Mouse (Mus musculus): ENCODE results near the gene Ctdnep1. TPM values are rescaled to one million over a fixed set of nuclear protein-coding genes. Genes with fewer than 3 reads are reported as not detected.
A peak's percentile ranks its signal among the peaks of the same experiment; 100 is the strongest.

Ctdnep1 gene
- polyA plus RNA-seq, 1 experiment from 2014 or later = 15.2 TPM

DNA sequence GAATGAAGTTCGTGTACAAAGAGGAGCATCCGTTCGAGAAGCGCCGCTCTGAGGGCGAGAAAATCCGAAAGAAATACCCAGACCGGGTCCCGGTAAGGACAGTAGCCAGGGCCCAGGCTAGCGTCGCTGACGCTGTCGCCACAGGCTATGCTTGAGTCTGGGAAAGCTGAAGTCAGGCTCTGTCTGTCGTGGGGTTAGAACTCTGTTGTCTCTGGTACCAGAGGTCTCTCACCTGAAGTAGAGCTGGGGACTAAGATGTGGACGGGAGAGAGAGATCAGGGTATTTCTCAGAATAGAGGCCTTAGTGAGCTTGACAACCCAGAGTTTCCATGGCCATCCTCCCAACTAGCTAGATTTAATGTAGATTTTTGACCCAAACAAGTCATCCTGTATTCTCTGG lies 10.8 kb downstream of the Ctdnep1 start:
- H3K9me3 ChIP-seq (replicated peaks) = no peaks in the 10 kb centered on the region
- peak; percentile 31 for ATAC-seq
- peak overlapping the region; percentile 86 for H3K4me3 ChIP-seq
- peak overlapping the region; percentile 82 for H3K4me2 ChIP-seq
- H3K4me1 ChIP-seq = peaks cover 31% of the 10 kb centered on the region
- peak overlapping the region; percentile 97 for H3K27ac ChIP-seq
- no peaks in the 10 kb centered on the region for H3K27me3 ChIP-seq (replicated peaks)
- peaks cover 64% of the 10 kb centered on the region for H3K36me3 ChIP-seq
- 0% methylated on average over 15 of the region's 15 CpGs for WGBS (ENCODE audit: insufficient replicate concordance)
- H3K9ac ChIP-seq = peak overlapping the region; percentile 87

DNA sequence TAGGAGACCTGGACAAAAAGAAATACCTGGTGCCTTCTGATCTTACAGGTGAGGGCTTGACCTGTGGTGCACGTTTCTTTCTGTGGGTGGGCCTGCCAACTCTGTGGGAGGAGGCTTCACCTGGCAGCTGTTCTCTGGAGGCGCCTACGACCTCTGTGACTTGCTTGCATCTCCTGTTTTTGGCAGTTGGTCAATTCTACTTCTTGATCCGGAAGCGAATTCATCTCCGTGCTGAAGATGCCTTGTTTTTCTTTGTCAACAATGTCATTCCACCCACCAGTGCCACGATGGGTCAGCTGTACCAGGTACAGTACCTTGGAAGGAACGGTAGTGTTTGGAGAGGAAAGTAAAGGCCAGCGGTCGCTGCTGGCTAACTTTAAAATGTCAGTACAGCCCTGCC lies 11.4 kb downstream of the Ctdnep1 start:
- peaks cover 57% of the 10 kb centered on the region for H3K36me3 ChIP-seq
- peak overlapping the region; percentile 61 for H3K27ac ChIP-seq
- peak overlapping the region; percentile 87 for H3K9ac ChIP-seq
- H3K4me2 ChIP-seq = peak overlapping the region; percentile 82
- no peaks in the 10 kb centered on the region for H3K9me3 ChIP-seq (replicated peaks)
- peaks cover 37% of the 10 kb centered on the region for H3K4me1 ChIP-seq
- WGBS (ENCODE audit: insufficient replicate concordance) = 86% methylated on average over 10 of the region's 10 CpGs
- ATAC-seq = no peak
- H3K27me3 ChIP-seq (replicated peaks) = no peaks in the 10 kb centered on the region
- peak overlapping the region; percentile 86 for H3K4me3 ChIP-seq

DNA sequence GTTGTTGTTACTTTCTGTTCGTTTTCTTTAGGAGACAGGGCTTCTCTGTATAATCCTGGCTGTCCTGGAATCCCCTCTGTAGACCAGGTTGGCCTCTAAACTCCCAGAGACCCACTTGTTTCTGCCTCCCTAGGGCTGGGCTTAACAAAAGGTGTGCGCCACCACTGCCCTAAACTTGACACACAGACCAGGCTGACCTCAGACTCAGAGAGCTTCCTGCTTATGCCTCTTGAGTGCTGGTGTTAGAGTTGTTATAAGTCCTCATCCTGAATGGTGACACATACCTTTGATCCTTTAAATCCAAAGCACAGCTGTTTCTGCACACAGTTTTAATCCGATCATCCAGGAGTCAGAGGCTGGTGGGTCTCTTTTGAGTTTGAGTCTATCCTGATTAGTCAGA lies 12.0 kb downstream of the Ctdnep1 start:
- Histone ChIP-seq H3K36me3 (peaks cover 57% of the 10 kb centered on the region), H3K9me3 (replicated peaks) (no peaks in the 10 kb centered on the region), H3K27me3 (replicated peaks) (no peaks in the 10 kb centered on the region), H3K4me2 (peak overlapping the region; percentile 82), H3K9ac (peak overlapping the region; percentile 87; the same call in 1 of the 2 replicates), H3K4me1 (peaks cover 42% of the 10 kb centered on the region), H3K4me3 (peak overlapping the region; percentile 86), H3K27ac (peak overlapping the region; percentile 18; the same call in 1 of the 2 replicates)
- WGBS (ENCODE audit: insufficient replicate concordance) = 86% methylated on average over 3 of the region's 3 CpGs
- no peak for ATAC-seq

DNA sequence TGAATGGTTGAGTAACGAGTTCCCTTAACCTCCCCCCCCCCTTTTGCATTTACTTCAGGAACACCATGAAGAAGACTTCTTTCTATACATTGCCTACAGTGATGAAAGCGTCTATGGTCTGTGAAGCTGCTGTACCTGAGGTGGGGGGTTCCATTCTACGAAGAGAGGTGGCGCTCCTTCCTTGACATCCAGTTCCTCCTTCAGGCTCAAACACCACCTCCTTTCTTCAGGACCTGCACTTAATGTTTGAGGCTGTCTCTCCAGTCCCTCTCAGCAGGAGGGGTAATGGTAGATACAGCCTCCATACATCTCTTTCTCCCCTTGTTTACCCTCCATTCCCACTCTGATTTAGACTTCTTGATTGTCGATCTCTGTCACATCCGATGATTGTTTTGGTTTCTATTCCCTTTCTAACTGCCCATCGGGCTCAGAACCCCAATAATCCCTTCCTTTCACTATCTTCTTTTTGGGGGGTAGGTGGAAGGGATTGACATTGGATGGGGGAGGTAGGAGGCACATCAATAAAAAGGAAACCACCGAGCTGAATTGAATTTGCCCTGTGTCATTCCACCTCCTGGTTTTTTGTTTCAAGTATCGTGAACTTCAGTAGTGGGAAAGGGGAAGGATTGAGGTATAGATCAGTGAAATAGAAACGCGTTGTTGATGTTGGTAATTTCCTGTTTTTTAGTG lies 13.6 kb downstream of the Ctdnep1 start:
- peak overlapping the region; percentile 97 for H3K27ac ChIP-seq
- H3K36me3 ChIP-seq = peaks cover 57% of the 10 kb centered on the region
- peak overlapping the region; percentile 88 for H3K4me2 ChIP-seq
- ATAC-seq = no peak
- peak overlapping the region; percentile 97 for H3K4me3 ChIP-seq
- H3K9ac ChIP-seq = peak overlapping the region; percentile 99
- 74% methylated on average over 11 of the region's 11 CpGs for WGBS (ENCODE audit: insufficient replicate concordance)
- no peaks in the 10 kb centered on the region for H3K9me3 ChIP-seq (replicated peaks)
- H3K4me1 ChIP-seq = peaks cover 58% of the 10 kb centered on the region
- H3K27me3 ChIP-seq (replicated peaks) = no peaks in the 10 kb centered on the region

DNA sequence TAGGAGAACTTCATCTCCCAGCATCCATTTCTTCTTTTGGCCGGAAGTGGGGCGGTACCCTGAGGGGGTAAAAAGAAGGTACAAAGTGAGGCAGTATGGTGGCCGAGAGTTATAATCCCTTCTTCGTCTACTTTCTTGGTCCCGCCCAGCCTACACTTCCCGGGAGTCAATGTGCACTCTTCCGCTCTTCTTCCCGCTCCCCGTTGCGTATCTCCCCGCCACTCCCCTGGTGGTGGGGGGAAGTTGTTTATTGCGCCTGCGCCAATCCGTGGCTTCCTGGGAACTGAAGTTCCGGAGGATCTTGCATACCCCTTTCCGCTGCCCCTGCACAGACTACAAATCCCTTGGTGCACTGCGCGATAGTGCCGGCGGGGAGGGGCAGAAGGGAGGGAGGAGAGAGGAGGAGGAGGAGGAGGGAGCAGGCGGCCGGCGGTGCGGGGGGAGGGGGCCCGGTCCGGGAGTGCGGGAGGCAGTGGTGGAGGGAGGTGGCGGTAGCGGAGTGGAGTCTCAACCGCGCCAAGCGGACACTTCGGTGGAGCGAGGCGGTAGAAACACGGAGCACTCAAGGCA lies 14.5 kb downstream of the Ctdnep1 start, which contains the start of gene Phf23:
Phf23 (plus strand) TSS at position 387 of the 570 bp plus-strand sequence.
- Histone ChIP-seq H3K9ac (peak within 1 kb of the TSS; percentile 99), H3K4me2 (peak within 1 kb of the TSS; percentile 88), H3K36me3 (peaks cover 54% of the 10 kb centered on the region), H3K27ac (peak within 1 kb of the TSS; percentile 97), H3K4me1 (peaks cover 58% of the 10 kb centered on the region), H3K9me3 (replicated peaks) (no peaks in the 10 kb centered on the region), H3K27me3 (replicated peaks) (no peaks in the 10 kb centered on the region), H3K4me3 (peak within 1 kb of the TSS; percentile 97)
- 1% methylated on average over 36 of the region's 36 CpGs for WGBS (ENCODE audit: insufficient replicate concordance)
- ATAC-seq = peak; percentile 82

DNA sequence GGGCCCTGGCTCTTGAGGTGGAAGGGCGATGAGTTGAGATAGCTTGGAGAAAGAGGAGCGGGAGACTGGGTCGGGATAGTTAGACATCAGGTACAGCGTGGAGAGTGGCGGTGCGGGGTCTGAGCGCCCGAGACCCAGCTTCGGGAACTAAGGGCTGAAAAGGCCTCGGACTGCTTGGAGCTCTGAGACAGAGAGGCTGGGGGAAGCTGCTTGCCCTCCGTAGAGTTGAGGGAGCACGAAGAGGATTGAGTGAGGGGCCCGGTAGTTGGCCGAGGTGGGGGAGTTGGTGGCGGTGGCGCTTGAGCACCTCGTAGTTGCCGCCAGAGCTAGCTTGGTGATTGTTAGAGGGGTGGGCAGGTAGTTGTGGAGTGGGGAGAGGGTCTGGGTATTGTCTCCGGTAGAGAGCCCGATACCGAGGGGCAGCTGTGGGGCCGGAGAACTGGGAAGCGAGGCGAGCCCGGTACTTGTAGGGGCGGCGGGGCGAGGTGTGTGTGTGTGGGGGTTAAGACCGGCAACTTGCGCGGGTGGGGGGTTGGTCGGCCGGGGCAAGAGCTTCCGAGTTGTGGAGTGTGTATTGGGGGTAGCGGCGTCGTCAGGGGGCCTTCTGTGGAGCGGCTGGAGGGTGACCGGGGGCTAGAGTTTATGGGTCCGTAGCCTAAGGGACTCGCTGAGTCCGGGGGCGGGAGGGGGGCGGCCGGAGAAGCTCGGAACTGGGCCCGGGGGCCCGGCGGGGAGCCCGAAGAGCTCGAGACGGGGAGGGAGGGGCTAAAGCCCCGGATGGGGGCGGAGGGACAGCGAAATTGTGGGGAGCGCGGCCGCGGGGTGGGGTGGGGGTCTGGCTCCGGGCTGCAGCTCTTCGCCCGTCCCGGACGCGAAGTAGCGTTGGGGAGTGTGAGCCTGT lies 15.5 kb downstream of the Ctdnep1 start:
- peaks cover 53% of the 10 kb centered on the region for H3K36me3 ChIP-seq
- H3K4me1 ChIP-seq = peaks cover 64% of the 10 kb centered on the region
- WGBS (ENCODE audit: insufficient replicate concordance) = under 1% methylated on average over 65 of the region's 66 CpGs
- H3K4me2 ChIP-seq = peak overlapping the region; percentile 88
- H3K27ac ChIP-seq = peak overlapping the region; percentile 97
- no peaks in the 10 kb centered on the region for H3K9me3 ChIP-seq (replicated peaks)
- H3K9ac ChIP-seq = peak overlapping the region; percentile 99
- H3K27me3 ChIP-seq (replicated peaks) = no peaks in the 10 kb centered on the region
- ATAC-seq = peak; percentile 17
- H3K4me3 ChIP-seq = peak overlapping the region; percentile 97

DNA sequence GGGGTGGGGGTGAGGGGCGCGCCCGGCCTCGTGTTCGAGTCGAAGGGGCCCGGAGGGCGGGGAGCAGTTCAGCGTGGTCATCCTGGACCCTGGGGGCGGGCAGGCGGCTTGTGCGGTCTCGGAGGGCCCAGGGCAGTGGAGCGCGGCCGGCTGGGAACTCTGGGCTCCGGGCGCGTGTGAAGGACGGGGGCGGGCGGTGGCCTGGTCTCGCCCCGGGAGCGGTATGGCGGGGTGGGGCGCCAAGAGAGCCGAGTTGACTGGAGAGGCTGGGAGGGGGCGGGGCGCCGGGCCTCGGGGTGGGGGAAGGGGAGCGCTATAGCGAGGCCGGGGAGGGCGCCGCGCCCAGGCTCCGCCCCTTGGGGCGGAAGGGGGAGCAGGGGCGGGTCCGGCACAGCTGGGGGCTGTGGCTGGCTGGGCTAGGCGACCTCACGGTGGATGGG lies 16.1 kb downstream of the Ctdnep1 start:
- Histone ChIP-seq H3K36me3 (peaks cover 53% of the 10 kb centered on the region), H3K4me1 (peaks cover 69% of the 10 kb centered on the region), H3K27me3 (replicated peaks) (no peaks in the 10 kb centered on the region), H3K9me3 (replicated peaks) (no peaks in the 10 kb centered on the region), H3K4me2 (peak overlapping the region; percentile 88), H3K9ac (peak overlapping the region; percentile 99), H3K27ac (peak overlapping the region; percentile 97), H3K4me3 (peak overlapping the region; percentile 97)
- 0% methylated on average over 31 of the region's 44 CpGs for WGBS (ENCODE audit: insufficient replicate concordance)
- peak; percentile 75 for ATAC-seq

DNA sequence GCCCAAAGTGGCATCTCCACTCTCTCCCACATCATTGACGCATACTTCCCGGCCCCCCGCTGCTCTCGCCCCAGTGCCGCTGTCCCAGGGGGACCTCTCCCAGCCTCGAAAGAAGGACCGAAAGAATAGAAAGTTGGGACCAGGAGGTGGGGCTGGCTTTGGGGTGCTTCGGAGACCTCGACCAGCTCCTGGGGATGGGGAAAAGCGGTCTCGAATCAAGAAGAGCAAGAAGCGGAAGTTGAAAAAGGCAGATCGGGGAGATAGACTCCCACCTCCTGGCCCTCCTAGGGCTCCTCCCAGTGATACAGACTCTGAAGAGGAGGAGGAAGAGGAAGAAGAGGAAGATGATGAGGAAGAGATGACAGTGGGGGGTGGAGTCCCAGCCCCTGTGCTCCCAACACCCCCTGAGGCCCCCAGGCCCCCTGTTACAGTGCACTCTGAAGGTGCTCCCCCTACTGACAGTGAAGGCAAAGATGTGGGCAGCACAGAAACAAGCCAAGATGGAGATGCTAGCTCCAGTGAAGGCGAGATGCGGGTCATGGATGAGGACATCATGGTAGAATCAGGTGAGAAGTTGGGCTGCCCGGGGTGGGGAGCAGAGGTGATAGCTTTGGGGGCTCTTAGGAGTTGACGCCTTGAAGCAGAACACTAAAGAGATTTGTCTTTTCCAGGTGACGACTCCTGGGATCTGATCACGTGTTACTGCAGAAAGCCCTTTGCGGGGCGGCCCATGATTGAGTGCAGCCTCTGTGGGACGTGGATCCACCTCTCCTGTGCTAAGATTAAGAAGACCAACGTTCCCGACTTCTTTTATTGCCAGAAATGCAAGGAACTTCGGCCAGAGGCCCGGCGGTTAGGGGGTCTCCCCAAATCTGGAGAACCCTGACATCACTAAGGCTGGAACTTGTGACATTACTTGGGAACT lies 17.9 kb downstream of the Ctdnep1 start:
- peaks cover 39% of the 10 kb centered on the region for H3K36me3 ChIP-seq
- ATAC-seq = no peak
- no peak overlapping the region for H3K4me3 ChIP-seq
- peak overlapping the region; percentile 97 for H3K27ac ChIP-seq
- no peaks in the 10 kb centered on the region for H3K27me3 ChIP-seq (replicated peaks)
- H3K4me1 ChIP-seq = peaks cover 71% of the 10 kb centered on the region
- peak overlapping the region; percentile 88; the same call in 1 of the 2 replicates for H3K4me2 ChIP-seq
- 86% methylated on average over 27 of the region's 27 CpGs for WGBS (ENCODE audit: insufficient replicate concordance)
- no peaks in the 10 kb centered on the region for H3K9me3 ChIP-seq (replicated peaks)
- no peak overlapping the region for H3K9ac ChIP-seq

DNA sequence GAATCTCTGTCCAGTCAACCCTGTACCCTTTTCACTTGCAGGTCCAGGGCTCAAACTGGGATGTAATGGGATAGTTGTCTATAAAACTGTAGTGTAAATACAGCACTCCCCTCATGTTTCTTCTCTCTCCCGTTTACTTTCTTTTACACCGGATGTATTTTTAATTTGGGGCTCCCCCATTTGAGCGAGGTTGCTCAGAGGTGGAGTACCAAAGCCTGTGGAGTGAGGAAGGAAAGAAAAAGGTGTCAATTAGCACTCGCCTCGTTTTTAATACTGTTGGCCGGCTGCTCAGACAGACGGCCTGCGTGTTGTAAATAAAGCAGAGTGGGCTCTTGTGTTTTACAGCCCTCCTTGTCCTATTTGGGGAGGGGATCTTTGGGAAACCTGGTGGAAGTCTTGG lies 18.7 kb downstream of the Ctdnep1 start:
- Histone ChIP-seq H3K4me3 (peak overlapping the region; percentile 73; the same call in 1 of the 2 replicates), H3K27ac (peak overlapping the region; percentile 87), H3K4me2 (peak overlapping the region; percentile 97), H3K27me3 (replicated peaks) (no peaks in the 10 kb centered on the region), H3K4me1 (peaks cover 67% of the 10 kb centered on the region), H3K9ac (no peak overlapping the region), H3K36me3 (peaks cover 33% of the 10 kb centered on the region), H3K9me3 (replicated peaks) (no peaks in the 10 kb centered on the region)
- 88% methylated on average over 8 of the region's 8 CpGs for WGBS (ENCODE audit: insufficient replicate concordance)
- no peak for ATAC-seq

DNA sequence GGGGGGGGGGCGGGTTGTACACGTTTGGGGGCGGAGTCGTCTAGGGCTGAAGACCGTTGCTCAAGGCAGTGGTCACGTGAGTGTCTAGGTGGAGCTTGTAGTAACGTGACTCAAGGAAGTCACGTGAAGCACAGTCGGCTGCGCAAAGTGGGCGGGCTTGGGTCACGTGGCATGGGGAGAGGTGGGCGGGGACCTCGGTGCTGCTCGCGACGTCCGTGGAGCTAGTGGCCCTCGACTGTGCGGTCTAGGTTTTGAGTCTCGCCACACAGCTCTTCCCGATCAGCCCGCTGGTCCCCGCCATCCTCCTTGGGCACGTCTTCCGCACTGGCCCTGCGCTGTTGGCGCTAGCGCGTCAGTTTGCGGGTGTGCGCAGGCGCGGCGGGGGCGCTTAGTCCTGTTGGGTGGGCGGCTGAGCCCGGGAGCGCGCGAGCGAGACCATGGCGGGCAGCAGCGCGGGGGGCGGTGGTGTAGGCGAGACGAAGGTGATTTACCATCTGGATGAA lies 19.5 kb downstream of the Ctdnep1 start, which contains the start of gene Dvl2:
Dvl2 (plus strand) TSS at position 200 of the 503 bp plus-strand sequence.
- ATAC-seq = peak; percentile 28
- no peaks in the 10 kb centered on the region for H3K9me3 ChIP-seq (replicated peaks)
- H3K4me1 ChIP-seq = peaks cover 62% of the 10 kb centered on the region
- H3K27ac ChIP-seq = peak within 1 kb of the TSS; percentile 87
- peak within 1 kb of the TSS; percentile 97 for H3K4me2 ChIP-seq
- WGBS (ENCODE audit: insufficient replicate concordance) = under 1% methylated on average over 48 of the region's 48 CpGs
- no peaks in the 10 kb centered on the region for H3K27me3 ChIP-seq (replicated peaks)
- peak within 1 kb of the TSS; percentile 73 for H3K4me3 ChIP-seq
- peak within 1 kb of the TSS; percentile 84 for H3K9ac ChIP-seq
- H3K36me3 ChIP-seq = peaks cover 38% of the 10 kb centered on the region

All from liver, embryonic 12.5 days (tissue).